Mouse (Mus musculus) megakaryocyte-erythroid progenitor cell, adult 5-6 weeks (primary cell): Measurements from ENCODE around the gene Spsb3. TPM values are rescaled to one million over a fixed set of nuclear protein-coding genes. Genes with fewer than 3 reads are reported as not detected.

Source experiments
- ATAC-seq: replicated peaks from 2 replicates; pipeline ENCODE4 v1.8.0; 2016; ENCODE audit warnings: mild to moderate bottlenecking, inconsistent platforms; ENCODE audit not compliant: severe bottlenecking, poor library complexity, low FRiP score, low TSS enrichment
- total RNA-seq, 2 experiments: library from RNA; stranded (forward) in 1 of 2; stranded (reverse) in 1 of 2; fragments of 200-1000, 215-1000 nt in 1 of 2; fragments of >200 nt in 1 of 2; fragmentation: Nextera tagmentation in 1 of 2; gene quantifications; 2 replicates each; pipeline ENCODE4 v1.2.3; 2014 to 2017

Spsb3 gene
- total RNA-seq, 2 experiments from 2014 or later, result 12.2 to 29.3 TPM

DNA sequence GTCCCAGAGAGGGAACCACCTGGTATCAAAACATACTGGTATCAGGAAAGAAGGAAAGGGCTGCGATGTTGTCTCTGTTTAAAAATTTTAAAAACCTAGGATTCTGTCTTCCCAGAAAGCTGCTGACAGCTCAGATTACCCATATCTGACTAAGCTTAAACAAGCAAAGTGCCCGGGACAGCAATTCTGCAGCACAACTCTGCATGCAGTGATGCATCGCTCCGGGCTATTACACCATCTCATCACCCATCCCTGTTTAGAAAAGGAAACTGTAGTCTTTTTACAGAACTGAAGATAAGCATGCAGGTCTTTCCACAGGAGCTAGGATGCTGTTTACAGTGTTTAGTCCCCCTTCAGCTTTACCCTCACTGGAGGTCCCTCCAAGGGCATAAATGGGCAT, 48.5 kb downstream of the Spsb3 start:
- ATAC-seq, result no peak

DNA sequence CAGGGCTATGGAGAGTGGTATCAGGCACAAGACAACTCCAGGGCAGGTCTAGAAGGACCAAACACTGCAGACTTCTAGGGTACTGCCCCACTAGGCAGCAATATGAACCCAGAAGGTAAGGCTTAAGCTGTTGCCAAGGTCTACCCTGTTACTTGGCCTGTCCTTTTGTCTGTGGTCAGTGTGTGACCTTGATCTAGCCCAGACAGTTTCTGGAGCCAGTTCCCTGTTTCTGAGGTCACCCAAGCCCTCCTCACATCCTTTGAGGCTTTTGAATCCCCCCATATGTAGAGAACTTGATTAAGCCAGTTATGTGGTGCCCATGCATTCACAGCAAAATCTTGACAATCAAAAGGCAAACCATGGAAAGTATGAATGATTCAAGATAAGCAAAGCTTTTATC, 49.2 kb downstream of the Spsb3 start:
- no peak for ATAC-seq

DNA sequence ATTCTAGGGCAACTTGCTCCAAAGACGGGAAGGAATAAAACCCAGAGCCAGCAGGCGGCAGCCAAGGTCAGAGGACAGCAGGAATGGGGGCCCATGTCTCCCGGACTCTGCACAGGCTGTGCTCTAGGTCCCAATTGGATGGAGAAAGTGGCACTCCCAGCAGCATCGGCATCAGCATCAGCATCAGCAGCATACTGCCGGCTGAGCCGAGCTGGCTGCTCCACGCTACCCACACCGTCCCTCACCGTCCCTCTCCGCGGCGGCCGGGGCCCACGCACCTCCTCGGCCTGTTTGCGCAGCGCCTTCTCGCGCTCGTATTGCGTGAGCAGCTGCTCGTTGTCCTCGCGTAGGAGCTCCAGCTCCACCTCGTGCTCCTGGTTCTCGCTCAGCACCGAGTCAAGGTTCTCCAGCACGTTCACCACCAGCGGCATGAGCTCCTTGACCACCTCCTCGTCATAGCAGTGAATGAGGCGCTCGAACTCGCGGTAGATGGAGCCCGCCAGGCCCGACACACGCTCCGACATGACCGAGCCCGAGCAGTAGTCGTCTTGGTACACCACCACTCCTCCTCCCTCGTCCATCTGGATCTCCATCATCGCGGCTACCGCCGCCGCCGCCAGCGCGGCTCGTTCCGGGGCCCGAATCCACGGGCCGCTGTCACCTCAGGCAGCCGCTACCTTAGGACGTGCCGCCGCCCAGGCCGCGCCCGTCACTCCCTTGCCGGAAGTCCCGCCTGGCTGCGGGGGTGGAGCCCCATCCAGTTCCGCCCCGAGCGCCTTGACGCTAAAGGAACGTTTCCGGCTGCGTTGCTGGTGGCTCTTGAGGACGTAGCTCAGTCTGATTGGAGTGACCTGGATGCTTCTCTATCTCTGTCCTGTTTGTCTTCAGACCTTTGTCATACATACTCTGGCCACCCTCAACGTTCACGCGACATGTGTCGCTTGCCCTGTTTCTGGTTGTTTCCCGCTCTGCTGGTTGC, 50.1 kb downstream of the Spsb3 start, which contains the start of gene Mapk8ip3:
TSS of gene Mapk8ip3 (minus strand) at position 719 of the 979 bp plus-strand sequence.
- peak; percentile 95 for ATAC-seq

DNA sequence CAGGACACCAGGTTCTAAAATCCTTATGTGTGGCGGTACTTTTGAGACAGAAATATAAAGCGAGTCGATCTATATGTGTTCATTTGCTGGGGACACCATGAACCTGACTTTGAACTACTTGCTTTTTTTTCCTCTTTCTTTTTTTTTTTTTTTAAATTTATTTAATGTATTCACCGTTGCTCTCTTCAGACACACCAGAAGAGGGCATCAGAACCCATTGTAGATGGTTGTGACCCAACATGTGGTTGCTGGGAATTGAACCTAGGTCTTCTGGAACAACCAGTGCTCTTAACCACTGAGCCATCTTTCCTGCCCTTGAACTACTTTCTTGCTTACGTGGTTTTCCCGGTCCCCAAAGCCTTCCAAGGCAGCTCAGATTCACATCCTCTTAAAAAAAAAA, 50.8 kb downstream of the Spsb3 start:
- no peak for ATAC-seq

Other genes with a start within 250 kb of the Spsb3 start
- 1.0 TPM in 1 of 2 replicates, not detected in the other for gene Slc9a3r2, start 236.3 kb upstream of the Spsb3 start, total RNA-seq (2014; fragmentation: Nextera tagmentation)
- 0.38 and 1.6 TPM in 2 replicates for gene Slc9a3r2, start 236.3 kb upstream of the Spsb3 start, total RNA-seq (2017)
- gene Npw, start 228.2 kb upstream of the Spsb3 start, total RNA-seq (2014; fragmentation: Nextera tagmentation), result 2.0 TPM in 1 of 2 replicates, not detected in the other
- not detected in 2 replicates for gene Npw, start 228.2 kb upstream of the Spsb3 start, total RNA-seq (2017)
- gene Zfp598, start 217.0 kb upstream of the Spsb3 start, total RNA-seq (2014; fragmentation: Nextera tagmentation), result 44.9 and 65.2 TPM in 2 replicates
- gene Zfp598, start 217.0 kb upstream of the Spsb3 start, total RNA-seq (2017), result 24.7 and 32.1 TPM in 2 replicates
- not detected in 2 replicates for gene Syngr3, start 196.7 kb upstream of the Spsb3 start, total RNA-seq (2014; fragmentation: Nextera tagmentation)
- not detected in 2 replicates for gene Syngr3, start 196.7 kb upstream of the Spsb3 start, total RNA-seq (2017)
- 39.2 and 44.6 TPM in 2 replicates for gene Gfer, start 190.5 kb upstream of the Spsb3 start, total RNA-seq (2014; fragmentation: Nextera tagmentation)
- 67.2 and 87.0 TPM in 2 replicates for gene Gfer, start 190.5 kb upstream of the Spsb3 start, total RNA-seq (2017)
- 3.5 TPM in 1 of 2 replicates, not detected in the other for gene Noxo1, start 190.4 kb upstream of the Spsb3 start, total RNA-seq (2014; fragmentation: Nextera tagmentation)
- gene Noxo1, start 190.4 kb upstream of the Spsb3 start, total RNA-seq (2017), result 0.53 and 2.0 TPM in 2 replicates
- gene Tbl3, start 179.0 kb upstream of the Spsb3 start, total RNA-seq (2014; fragmentation: Nextera tagmentation), result 58.4 and 91.1 TPM in 2 replicates
- 48.9 and 54.8 TPM in 2 replicates for gene Tbl3, start 179.0 kb upstream of the Spsb3 start, total RNA-seq (2017)
- gene Rnf151, start 168.6 kb upstream of the Spsb3 start, total RNA-seq (2014; fragmentation: Nextera tagmentation), result 0.72 TPM in 1 of 2 replicates, not detected in the other
- 0.27 TPM in 1 of 2 replicates, not detected in the other for gene Rnf151, start 168.6 kb upstream of the Spsb3 start, total RNA-seq (2017)
- gene Rps2, start 168.5 kb upstream of the Spsb3 start, total RNA-seq (2014; fragmentation: Nextera tagmentation), result 6,242 and 6,563 TPM in 2 replicates
- 1,324 and 2,144 TPM in 2 replicates for gene Rps2, start 168.5 kb upstream of the Spsb3 start, total RNA-seq (2017)
- gene Ndufb10, start 162.2 kb upstream of the Spsb3 start, total RNA-seq (2014; fragmentation: Nextera tagmentation), result 367 and 415 TPM in 2 replicates
- 283 and 299 TPM in 2 replicates for gene Ndufb10, start 162.2 kb upstream of the Spsb3 start, total RNA-seq (2017)
- gene Rpl3l, start 158.8 kb upstream of the Spsb3 start, total RNA-seq (2014; fragmentation: Nextera tagmentation), result 0.76 TPM in 1 of 2 replicates, not detected in the other
- 2.0 TPM in 1 of 2 replicates, not detected in the other for gene Rpl3l, start 158.8 kb upstream of the Spsb3 start, total RNA-seq (2017)
- 42.8 and 43.9 TPM in 2 replicates for gene Msrb1, start 150.0 kb upstream of the Spsb3 start, total RNA-seq (2014; fragmentation: Nextera tagmentation)
- gene Msrb1, start 150.0 kb upstream of the Spsb3 start, total RNA-seq (2017), result 34.6 and 54.0 TPM in 2 replicates
- gene Hs3st6, start 133.7 kb upstream of the Spsb3 start, total RNA-seq (2014; fragmentation: Nextera tagmentation), result not detected in 2 replicates
- gene Hs3st6, start 133.7 kb upstream of the Spsb3 start, total RNA-seq (2017), result not detected in 2 replicates
- 1.4 and 1.5 TPM in 2 replicates for gene Meiob, start 82.4 kb upstream of the Spsb3 start, total RNA-seq (2014; fragmentation: Nextera tagmentation)
- gene Meiob, start 82.4 kb upstream of the Spsb3 start, total RNA-seq (2017), result 0.95 and 1.4 TPM in 2 replicates
- gene Hagh, start 46.5 kb upstream of the Spsb3 start, total RNA-seq (2014; fragmentation: Nextera tagmentation), result 43.2 and 68.2 TPM in 2 replicates
- 29.1 and 32.3 TPM in 2 replicates for gene Hagh, start 46.5 kb upstream of the Spsb3 start, total RNA-seq (2017)
- 20.1 and 35.1 TPM in 2 replicates for gene Fahd1, start 36.3 kb upstream of the Spsb3 start, total RNA-seq (2014; fragmentation: Nextera tagmentation)
- 15.7 and 34.7 TPM in 2 replicates for gene Fahd1, start 36.3 kb upstream of the Spsb3 start, total RNA-seq (2017)
- gene Igfals, start 20.6 kb upstream of the Spsb3 start, total RNA-seq (2014; fragmentation: Nextera tagmentation), result not detected in 2 replicates
- not detected in 2 replicates for gene Igfals, start 20.6 kb upstream of the Spsb3 start, total RNA-seq (2017)
- 107 and 121 TPM in 2 replicates for gene Nubp2, start 294 bp upstream of the Spsb3 start, total RNA-seq (2014; fragmentation: Nextera tagmentation)
- 35.5 and 97.0 TPM in 2 replicates for gene Nubp2, start 294 bp upstream of the Spsb3 start, total RNA-seq (2017)
- 9.1 and 11.8 TPM in 2 replicates for gene Eme2, start 8.4 kb downstream of the Spsb3 start, total RNA-seq (2014; fragmentation: Nextera tagmentation)
- 13.7 and 15.2 TPM in 2 replicates for gene Eme2, start 8.4 kb downstream of the Spsb3 start, total RNA-seq (2017)
- 63.9 and 78.3 TPM in 2 replicates for gene Mrps34, start 8.5 kb downstream of the Spsb3 start, total RNA-seq (2014; fragmentation: Nextera tagmentation)
- gene Mrps34, start 8.5 kb downstream of the Spsb3 start, total RNA-seq (2017), result 31.3 and 37.6 TPM in 2 replicates
- gene Nme3, start 9.9 kb downstream of the Spsb3 start, total RNA-seq (2014; fragmentation: Nextera tagmentation), result 54.4 and 85.5 TPM in 2 replicates
- 40.5 and 46.3 TPM in 2 replicates for gene Nme3, start 9.9 kb downstream of the Spsb3 start, total RNA-seq (2017)
- gene Mapk8ip3, start 50.3 kb downstream of the Spsb3 start, total RNA-seq (2014; fragmentation: Nextera tagmentation), result 104 and 107 TPM in 2 replicates
- 27.0 and 35.3 TPM in 2 replicates for gene Mapk8ip3, start 50.3 kb downstream of the Spsb3 start, total RNA-seq (2017)
- gene Jpt2, start 74.0 kb downstream of the Spsb3 start, total RNA-seq (2014; fragmentation: Nextera tagmentation), result 74.2 and 79.1 TPM in 2 replicates
- gene Jpt2, start 74.0 kb downstream of the Spsb3 start, total RNA-seq (2017), result 77.8 and 78.2 TPM in 2 replicates
- gene Cramp1l, start 129.1 kb downstream of the Spsb3 start, total RNA-seq (2014; fragmentation: Nextera tagmentation), result 31.2 and 38.1 TPM in 2 replicates
- gene Cramp1l, start 129.1 kb downstream of the Spsb3 start, total RNA-seq (2017), result 10.1 and 10.9 TPM in 2 replicates
- 32.0 and 32.1 TPM in 2 replicates for gene Ift140, start 129.4 kb downstream of the Spsb3 start, total RNA-seq (2014; fragmentation: Nextera tagmentation)
- 27.6 and 33.9 TPM in 2 replicates for gene Ift140, start 129.4 kb downstream of the Spsb3 start, total RNA-seq (2017)
- gene Tmem204, start 196.9 kb downstream of the Spsb3 start, total RNA-seq (2014; fragmentation: Nextera tagmentation), result not detected in 2 replicates
- not detected in 2 replicates for gene Tmem204, start 196.9 kb downstream of the Spsb3 start, total RNA-seq (2017)
- gene Telo2, start 229.3 kb downstream of the Spsb3 start, total RNA-seq (2014; fragmentation: Nextera tagmentation), result 53.3 and 77.5 TPM in 2 replicates
- gene Telo2, start 229.3 kb downstream of the Spsb3 start, total RNA-seq (2017), result 38.5 and 38.9 TPM in 2 replicates
- gene Ptx4, start 234.1 kb downstream of the Spsb3 start, total RNA-seq (2014; fragmentation: Nextera tagmentation), result not detected in 2 replicates
- gene Ptx4, start 234.1 kb downstream of the Spsb3 start, total RNA-seq (2017), result 2.4 TPM in 1 of 2 replicates, not detected in the other
- gene Clcn7, start 246.7 kb downstream of the Spsb3 start, total RNA-seq (2014; fragmentation: Nextera tagmentation), result 17.6 and 18.7 TPM in 2 replicates
- gene Clcn7, start 246.7 kb downstream of the Spsb3 start, total RNA-seq (2017), result 5.9 and 10.9 TPM in 2 replicates